In genomic region chr4:152799392-152799791, GRCm38 (mm10) we compare ENCODE assay signal across 8 mouse cellular contexts.
DNase-seq lines count a peak whose midpoint lies in the region; ATAC-seq and TF ChIP-seq lines count a peak whose summit lies in the region.

No protein-coding gene starts in this region.

- no peak overlapping the region for H3K4me3 ChIP-seq in gastrocnemius, adult 2 months
- no peak overlapping the region for H3K4me3 ChIP-seq in heart, embryonic 15.5 days
- no peak overlapping the region for H3K4me3 ChIP-seq in limb, embryonic 11.5 days (ENCODE audit: low read depth, low read length)

- no peak overlapping the region for H3K27ac ChIP-seq in gastrocnemius, adult 2 months
- H3K27ac ChIP-seq in heart, embryonic 15.5 days, result no peak overlapping the region
- no peak overlapping the region for H3K27ac ChIP-seq in limb, embryonic 11.5 days (replicated peaks; ENCODE audit: low read depth, low read length)

- intact Hi-C loops in gastrocnemius, adult 2 months (cut with DNase I), result no loop called here

- 15% methylated on average over 10 of the region's 10 CpGs for WGBS in heart, embryonic 15.5 days
- WGBS in limb, embryonic 11.5 days, result 13% methylated on average over 10 of the region's 10 CpGs

- no peak for TF ChIP-seq CTCF in gastrocnemius, adult 2 months (IDR thresholded peaks at IDR 0.05)

- no peaks in the 10 kb centered on the region for H3K4me1 ChIP-seq in heart, embryonic 15.5 days (replicated peaks)
- no peaks in the 10 kb centered on the region for H3K4me1 ChIP-seq in limb, embryonic 11.5 days (ENCODE audit: control insufficient read depth, insufficient read depth, low read length)

- no peak overlapping the region for H3K4me2 ChIP-seq in heart, embryonic 15.5 days
- H3K4me2 ChIP-seq in limb, embryonic 11.5 days (ENCODE audit: low read depth, severe bottlenecking), result no peak overlapping the region

- DNase-seq in gastrocnemius, adult 2 months, result peak; percentile 21
- DNase-seq in gastrocnemius, postnatal 25 days, result no peak
- peak; percentile 53 to 77 for DNase-seq in adrenal gland, adult (ENCODE audit: inconsistent age in 2 of 2, low spot score in 1 of 2)
- DNase-seq in limb, embryonic 11.5 days (ENCODE audit: low spot score), result peak; percentile 96
- peak; percentile 30 for DNase-seq in ovary, postnatal 10 days (ENCODE audit: low spot score)
- DNase-seq in cerebellum, postnatal 14 days, result no peak
- no peak for DNase-seq in cerebellum, postnatal 36 days

- no peaks in the 10 kb centered on the region for H3K36me3 ChIP-seq in heart, embryonic 15.5 days
- H3K36me3 ChIP-seq in limb, embryonic 11.5 days (ENCODE audit: control insufficient read depth, insufficient read depth, low read length), result no peaks in the 10 kb centered on the region

- no peak overlapping the region for H3K9ac ChIP-seq in heart, embryonic 15.5 days
- H3K9ac ChIP-seq in limb, embryonic 11.5 days (ENCODE audit: low read length), result no peak overlapping the region

- ATAC-seq in heart, embryonic 15.5 days (replicated peaks; ENCODE audit: insufficient number of reproducible peaks, insufficient read depth, low FRiP score, low read depth), result peak; percentile 68
- ATAC-seq in limb, embryonic 11.5 days (ENCODE audit: insufficient number of reproducible peaks, low FRiP score, low TSS enrichment, low read depth), result peak; percentile 91

- no peaks in the 10 kb centered on the region for H3K27me3 ChIP-seq in heart, embryonic 15.5 days
- H3K27me3 ChIP-seq in limb, embryonic 11.5 days (ENCODE audit: control insufficient read depth, insufficient read depth, low read length), result no peaks in the 10 kb centered on the region

- 0 out of 2 replicates have a peak, but pooled peaks cover 4% of the 10 kb centered on the region for H3K9me3 ChIP-seq in heart, embryonic 15.5 days (replicated peaks)
- H3K9me3 ChIP-seq in limb, embryonic 11.5 days (ENCODE audit: control insufficient read depth, low read length), result no peaks in the 10 kb centered on the region

Comparison
In these comparisons a context has a peak if more than half of its experiments do, and no peak if none do; other contexts are left out.
1. DNase-seq: peak in gastrocnemius, adult 2 months (single experiment), adrenal gland, adult (2 of 2), limb, embryonic 11.5 days (single experiment) and ovary, postnatal 10 days (single experiment); none in gastrocnemius, postnatal 25 days (single experiment), cerebellum, postnatal 14 days (0 of 2) and cerebellum, postnatal 36 days (0 of 2).